Mouse (Mus musculus) bone marrow macrophage, adult 2 months (primary cell): ENCODE measurements at regions not wholly inside any gene's neighbourhood (a gene's known extent, or its start where the extent isn't known, plus 50 kb on each side); places are given as distances from the start of the nearest gene placed in this dataset.

Experiments used
- H3K27ac ChIP-seq: 2 replicates; pipeline ENCODE4 v1.5.1; 2012; ENCODE audit warnings: low read depth, low read length; ENCODE audit not compliant: insufficient read depth
- H3K4me1 ChIP-seq: 2 replicates; pipeline ENCODE4 v1.6.1; 2012; ENCODE audit warnings: low read length; ENCODE audit not compliant: control insufficient read depth, insufficient read depth
- H3K4me3 ChIP-seq: 2 replicates; pipeline ENCODE4 v1.5.1; 2012; ENCODE audit warnings: mild to moderate bottlenecking, low read length, moderate library complexity; ENCODE audit not compliant: insufficient read depth
- CTCF ChIP-seq: IDR thresholded peaks from 2 replicates; pipeline ENCODE4 v1.5.1; 2012; ENCODE audit warnings: low read depth, mild to moderate bottlenecking, low read length, moderate library complexity
- POLR2A ChIP-seq: IDR thresholded peaks from 2 replicates; pipeline ENCODE4 v1.6.1; 2012; ENCODE audit warnings: mild to moderate bottlenecking, low read depth, low read length, borderline replicate concordance

GRCm38 (mm10) chr3:63638572-63638971, 154.9 kb upstream of the Gm34302 start:
- no peak overlapping the region for H3K4me3 ChIP-seq
- H3K4me1 ChIP-seq, result no peaks in the 10 kb centered on the region
- H3K27ac ChIP-seq, result no peak overlapping the region
- TF ChIP-seq CTCF, result no peak
- no peak for TF ChIP-seq POLR2A

- H3K27ac ChIP-seq, result no peak overlapping the region
- no peaks in the 10 kb centered on the region for H3K4me1 ChIP-seq
- no peak overlapping the region for H3K4me3 ChIP-seq
- no peak for TF ChIP-seq CTCF
- no peak for TF ChIP-seq POLR2A
These were observed 154.2 kb upstream of the Gm34302 start for GRCm38 (mm10) chr3:63637913-63638312.

DNA sequence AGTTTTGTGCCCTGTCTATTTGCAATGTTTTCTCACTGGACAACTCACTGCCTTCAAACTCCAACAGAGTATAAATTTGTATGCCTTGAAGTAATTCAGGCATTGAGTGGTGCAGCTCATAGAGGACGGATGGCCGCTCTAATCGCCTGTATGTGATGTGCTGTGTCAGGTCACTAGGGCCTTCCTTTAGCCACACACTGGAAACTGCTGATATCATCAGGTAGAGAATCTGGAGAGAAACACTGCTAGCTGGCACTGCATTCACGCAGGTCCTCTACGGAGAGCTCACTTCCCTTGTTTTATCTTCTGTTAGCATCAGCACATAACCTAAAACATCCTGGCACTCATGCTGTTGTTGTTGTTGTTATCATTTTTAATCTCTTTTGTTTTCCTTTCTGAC, 144.0 kb upstream of the Gm34302 start:
- Histone ChIP-seq H3K27ac (no peak overlapping the region), H3K4me1 (no peaks in the 10 kb centered on the region), H3K4me3 (no peak overlapping the region)
- no peak for TF ChIP-seq POLR2A
- no peak for TF ChIP-seq CTCF

DNA sequence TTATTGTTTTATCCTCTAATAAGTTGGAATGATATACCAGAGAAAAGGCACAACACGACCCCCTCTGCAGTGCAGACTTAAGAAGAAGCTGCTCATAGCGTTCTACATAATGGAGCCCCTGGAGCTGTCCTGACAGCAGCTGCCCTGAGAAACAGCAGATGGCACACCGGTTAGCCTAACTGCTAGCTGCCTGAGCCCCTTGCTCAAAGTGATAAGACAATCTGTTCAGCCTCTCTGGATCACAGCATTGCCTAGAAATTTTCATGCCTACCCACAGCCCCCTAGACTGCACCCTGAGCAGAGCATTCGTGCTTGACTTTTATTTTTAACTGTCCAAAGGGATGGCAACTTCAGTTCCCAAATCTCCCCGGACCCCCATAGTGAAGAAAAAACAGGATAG, 132.4 kb upstream of the Gm34302 start:
- no peak overlapping the region for H3K4me3 ChIP-seq
- no peak for TF ChIP-seq POLR2A
- no peak for TF ChIP-seq CTCF
- no peak overlapping the region for H3K27ac ChIP-seq
- H3K4me1 ChIP-seq, result no peaks in the 10 kb centered on the region

DNA sequence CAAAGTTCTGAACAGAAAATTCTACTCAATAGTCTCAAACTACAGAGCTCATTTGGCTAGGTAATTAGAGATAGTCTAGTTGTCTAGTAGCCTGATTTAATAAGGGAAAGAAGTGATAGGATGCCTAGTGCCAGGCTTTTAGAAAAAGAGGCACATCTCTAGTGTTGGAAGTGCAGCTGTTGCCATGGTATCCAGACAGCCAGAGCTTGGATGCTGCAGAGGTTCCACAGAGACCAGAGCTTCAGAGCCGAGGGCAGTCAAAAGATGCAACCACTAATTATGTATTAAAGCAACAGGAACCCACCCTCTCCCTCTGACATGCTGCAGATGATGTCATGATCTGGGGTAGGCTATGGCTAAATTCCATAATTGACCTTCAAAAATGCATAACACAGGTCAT, 130.0 kb upstream of the Gm34302 start:
- TF ChIP-seq POLR2A, result no peak
- TF ChIP-seq CTCF, result no peak
- Histone ChIP-seq H3K4me3 (no peak overlapping the region), H3K27ac (no peak overlapping the region), H3K4me1 (no peaks in the 10 kb centered on the region)

GRCm38 (mm10) chr3:63612767-63613363, 129.2 kb upstream of the Gm34302 start:
- TF ChIP-seq CTCF (no peak), POLR2A (no peak)
- Histone ChIP-seq H3K27ac (no peak overlapping the region), H3K4me3 (no peak overlapping the region), H3K4me1 (no peaks in the 10 kb centered on the region)

GRCm38 (mm10) chr3:63610113-63610919, 126.6 kb upstream of the Gm34302 start:
- H3K27ac ChIP-seq, result no peak overlapping the region
- H3K4me3 ChIP-seq, result no peak overlapping the region
- TF ChIP-seq CTCF (no peak), POLR2A (no peak)
- H3K4me1 ChIP-seq, result no peaks in the 10 kb centered on the region

DNA sequence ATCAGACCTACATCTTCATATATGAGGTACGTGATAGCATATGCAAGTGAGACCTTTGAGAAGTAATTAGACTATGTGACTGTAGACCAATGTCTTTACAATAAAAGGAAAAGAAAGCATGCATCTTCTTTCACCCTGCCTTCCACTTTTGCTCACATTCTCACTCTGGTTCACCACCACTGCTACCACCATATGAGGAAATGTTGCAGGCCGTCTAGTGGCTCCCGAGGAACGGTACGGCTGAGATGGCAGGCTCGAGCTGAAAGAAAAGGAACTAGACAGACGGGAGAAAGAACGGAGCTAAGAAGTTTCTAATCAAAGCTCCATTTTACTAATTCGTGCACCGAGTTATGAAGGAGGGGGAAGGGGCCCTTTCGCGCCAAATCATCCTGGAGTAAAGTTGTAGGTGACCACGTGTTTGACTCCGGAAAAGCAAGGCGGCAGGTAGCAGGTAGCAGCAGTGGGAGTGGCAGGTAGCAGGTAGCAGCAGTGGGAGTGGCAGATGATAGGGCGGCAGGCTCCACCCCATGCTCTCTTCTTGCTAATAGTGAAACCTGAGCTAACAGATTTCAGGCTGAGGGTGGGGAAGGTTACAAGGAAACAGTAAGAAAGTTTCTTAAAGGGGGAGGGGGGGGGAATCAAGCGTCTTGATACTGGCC, 125.9 kb upstream of the Gm34302 start:
- no peak overlapping the region for H3K27ac ChIP-seq
- H3K4me3 ChIP-seq, result no peak overlapping the region
- no peaks in the 10 kb centered on the region for H3K4me1 ChIP-seq
- TF ChIP-seq CTCF (no peak), POLR2A (no peak)

GRCm38 (mm10) chr3:63582717-63583696, 99.3 kb upstream of the Gm34302 start:
- Histone ChIP-seq H3K4me3 (no peak overlapping the region), H3K27ac (no peak overlapping the region), H3K4me1 (no peaks in the 10 kb centered on the region)
- TF ChIP-seq POLR2A (no peak), CTCF (no peak)

DNA sequence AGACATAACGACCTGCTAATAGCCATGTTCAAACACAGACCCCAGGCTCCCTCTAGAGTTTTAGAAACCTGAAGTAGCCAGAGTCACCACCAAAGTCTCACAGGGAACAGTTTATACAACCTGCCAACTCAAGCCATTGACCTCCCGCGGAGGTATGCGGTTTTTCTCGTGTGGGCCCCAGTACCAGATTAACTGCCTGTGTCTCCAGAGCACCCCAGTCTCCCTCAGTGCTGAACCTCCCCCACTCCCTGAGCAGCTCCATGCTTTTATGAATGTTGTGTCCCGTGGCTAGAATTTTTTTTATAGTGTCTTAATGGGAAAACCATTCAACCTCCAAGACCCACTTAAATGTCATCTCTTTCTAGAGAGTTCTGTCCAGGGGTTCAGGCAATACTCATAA, 98.5 kb upstream of the Gm34302 start:
- H3K4me3 ChIP-seq, result no peak overlapping the region
- no peaks in the 10 kb centered on the region for H3K4me1 ChIP-seq
- H3K27ac ChIP-seq, result no peak overlapping the region
- no peak for TF ChIP-seq CTCF
- no peak for TF ChIP-seq POLR2A
